Mouse (Mus musculus) hindbrain, embryonic 14.5 days (tissue): Measurements from ENCODE around the gene Optc. TPM values are rescaled to one million over a fixed set of nuclear protein-coding genes. Genes with fewer than 3 reads are reported as not detected.
A peak's percentile ranks its signal among the peaks of the same experiment; 100 is the strongest.

ENCODE experiments used
- ATAC-seq: fragments of 200-750 bp; cut with Nextera tagmentation; 2 replicates; pipeline ENCODE4 v1.8.0; 2017; ENCODE audit warnings: moderate number of reproducible peaks, mild to moderate bottlenecking, moderate TSS enrichment, moderate library complexity; ENCODE audit not compliant: low FRiP score
- DNase-seq: peaks from one replicate; pipeline ENCODE4 v3.0.0-alpha.2; 2015; ENCODE audit warnings: low spot score
- H3K27ac ChIP-seq: fragments of 300-500 bp; sonication (generic); 2 replicates; pipeline ENCODE4 v1.5.1; 2014; ENCODE audit warnings: mild to moderate bottlenecking, moderate library complexity
- H3K27me3 ChIP-seq: fragments of 300-500 bp; sonication (generic); 2 replicates; pipeline ENCODE4 v1.6.1; 2014; ENCODE audit warnings: mild to moderate bottlenecking, low read length, mixed read lengths; ENCODE audit not compliant: control insufficient read depth, insufficient read depth
- H3K36me3 ChIP-seq: fragments of 300-500 bp; sonication (generic); replicated peaks from 2 replicates; pipeline ENCODE4 v1.6.1; 2014; ENCODE audit not compliant: control insufficient read depth, insufficient read depth
- H3K4me1 ChIP-seq: fragments of 300-500 bp; sonication (generic); replicated peaks from 2 replicates; pipeline ENCODE4 v1.6.1; 2014; ENCODE audit warnings: antibody characterized with exemption, low read length, mixed read lengths; ENCODE audit not compliant: control insufficient read depth, insufficient read depth
- H3K4me2 ChIP-seq: fragments of 300-500 bp; sonication (generic); replicated peaks from 2 replicates; pipeline ENCODE4 v1.6.1; 2014; ENCODE audit warnings: mild to moderate bottlenecking, moderate library complexity
- H3K4me3 ChIP-seq: fragments of 300-500 bp; sonication (generic); replicated peaks from 2 replicates; pipeline ENCODE4 v1.5.1; 2014; ENCODE audit warnings: mild to moderate bottlenecking, low read length
- H3K9ac ChIP-seq: fragments of 300-500 bp; sonication (generic); 2 replicates; pipeline ENCODE4 v1.6.1; 2014
- H3K9me3 ChIP-seq: fragments of 300-500 bp; sonication (generic); 2 replicates; pipeline ENCODE4 v1.6.1; 2016; ENCODE audit warnings: low read length; ENCODE audit not compliant: control insufficient read depth
- WGBS: fragments of 180-500 bp; shearing (Covaris S2); extraction: QIAGEN DNeasy Blood & Tissue Kit; methylation state at CpG from one replicate; pipeline ENCODE4 v1.1.7; 2014; 5-methylcytosine and 5-hydroxymethylcytosine counted together
- polyA plus RNA-seq: library from polyadenylated mRNA; unstranded; fragments of >200 nt; fragmentation: Nextera tagmentation; extraction: Ambion mirVana; gene quantifications from 2 replicates; pipeline ENCODE4 v1.2.1, GENCODE M21; 2014

The Optc gene
- polyA plus RNA-seq, 1 experiment from 2014 or later: 3.2 TPM

DNA sequence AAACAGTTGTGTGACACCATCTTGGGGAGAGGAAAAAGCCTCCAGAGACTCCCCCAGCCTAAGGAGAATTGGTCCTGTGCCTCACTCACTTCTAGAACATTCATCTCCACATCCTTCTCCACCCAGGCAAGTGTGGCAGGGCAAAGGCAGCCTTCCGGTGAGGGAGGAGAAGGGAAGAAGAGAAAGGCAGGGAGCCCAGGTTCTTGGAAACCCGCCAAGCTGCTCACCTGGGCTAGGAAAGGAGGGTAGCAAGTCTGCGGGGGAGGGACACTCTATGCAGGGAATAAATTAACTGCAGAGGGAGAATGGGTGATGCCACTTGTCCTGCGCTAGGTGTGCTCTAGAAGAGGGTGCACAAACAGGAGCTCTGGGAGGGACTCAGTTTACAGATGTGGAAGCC lies 3.2 kb upstream of the Optc start:
- ATAC-seq (no peak), DNase-seq (no peak)
- 0 out of 2 replicates have a peak, but pooled peaks cover 3% of the 10 kb centered on the region for H3K27me3 ChIP-seq
- 74% methylated on average over 4 of the region's 4 CpGs for WGBS
- H3K9me3 ChIP-seq: no peaks in the 10 kb centered on the region
- H3K4me2 ChIP-seq: no peak overlapping the region
- H3K4me1 ChIP-seq: peaks cover 27% of the 10 kb centered on the region
- no peak overlapping the region for H3K27ac ChIP-seq
- no peak overlapping the region for H3K4me3 ChIP-seq
- no peaks in the 10 kb centered on the region for H3K36me3 ChIP-seq
- H3K9ac ChIP-seq: no peak overlapping the region

DNA sequence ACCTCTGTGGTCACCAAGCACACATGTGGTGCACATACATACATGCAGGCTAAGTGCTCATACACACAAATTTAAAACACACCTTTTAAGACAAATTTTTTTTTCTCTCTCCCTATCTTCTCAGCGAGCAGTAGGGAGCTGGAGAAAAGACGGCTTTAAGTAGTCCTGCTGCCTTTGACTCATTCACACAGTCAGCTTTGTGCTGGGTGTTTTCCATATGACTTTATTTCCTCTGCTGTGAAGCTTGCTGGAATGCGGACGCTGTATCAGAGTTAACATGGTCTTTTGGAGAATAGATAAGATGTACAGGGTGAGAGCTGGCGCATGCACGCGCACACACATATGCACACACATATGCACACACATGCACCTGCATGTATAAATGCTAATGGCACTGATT lies 2.3 kb upstream of the Optc start:
- no peak overlapping the region for H3K4me3 ChIP-seq
- no peak for ATAC-seq
- DNase-seq: no peak
- H3K9ac ChIP-seq: no peak overlapping the region
- H3K4me1 ChIP-seq: peaks cover 27% of the 10 kb centered on the region
- no peaks in the 10 kb centered on the region for H3K36me3 ChIP-seq
- WGBS: 92% methylated on average over 7 of the region's 7 CpGs
- no peaks in the 10 kb centered on the region for H3K9me3 ChIP-seq
- H3K27me3 ChIP-seq: 0 out of 2 replicates have a peak, but pooled peaks cover 3% of the 10 kb centered on the region
- no peak overlapping the region for H3K4me2 ChIP-seq
- no peak overlapping the region for H3K27ac ChIP-seq

DNA sequence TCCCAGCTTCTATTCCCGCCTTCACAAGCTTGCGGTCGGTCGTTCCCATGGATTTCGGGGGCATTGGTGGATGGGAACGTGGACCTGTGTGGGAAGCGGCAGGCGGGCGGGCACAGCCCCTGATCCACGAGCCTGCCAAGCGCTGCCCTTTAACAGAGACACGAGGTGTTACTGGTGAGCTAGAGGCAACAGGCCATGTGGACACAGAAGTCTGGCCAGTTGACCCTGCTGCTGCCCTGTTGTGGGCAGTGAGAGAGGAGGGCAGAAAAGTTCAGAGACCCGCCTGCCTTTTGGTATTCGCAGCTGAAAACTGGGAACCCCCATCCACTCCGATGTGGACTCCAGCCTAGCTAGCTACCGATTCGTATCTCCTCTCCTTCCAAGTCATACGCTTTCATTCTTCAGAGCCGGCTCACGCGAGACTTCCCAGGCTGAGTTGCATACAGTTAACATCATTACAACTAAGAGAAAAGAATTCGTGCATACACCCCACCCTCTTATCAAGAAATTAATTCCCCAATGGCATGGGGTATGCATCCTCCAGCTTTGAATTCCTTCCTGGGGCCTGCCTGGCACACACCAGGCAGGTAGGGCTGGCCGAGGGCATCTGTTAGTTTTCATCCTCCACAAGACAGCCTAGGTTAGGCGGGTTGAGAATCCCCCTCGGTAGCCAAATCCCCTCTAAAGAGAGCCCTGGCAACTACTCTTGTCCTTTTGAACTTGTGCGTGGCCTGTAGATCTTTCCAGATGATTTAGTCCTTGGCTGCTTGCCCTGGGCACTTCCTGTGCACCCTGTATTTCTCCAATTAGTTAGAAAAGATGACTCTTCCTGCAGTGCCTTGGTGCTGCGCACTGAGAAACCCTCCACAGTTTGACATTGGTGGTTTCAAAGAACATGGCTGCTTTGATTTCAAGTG lies 1.1 kb upstream of the Optc start:
- Histone ChIP-seq H3K9ac (peak overlapping the region; percentile 68), H3K36me3 (no peaks in the 10 kb centered on the region), H3K4me3 (peak overlapping the region; percentile 38), H3K4me2 (peak overlapping the region; percentile 89), H3K4me1 (peaks cover 27% of the 10 kb centered on the region), H3K9me3 (no peaks in the 10 kb centered on the region), H3K27ac (peak overlapping the region; percentile 83), H3K27me3 (0 out of 2 replicates have a peak, but pooled peaks cover 3% of the 10 kb centered on the region)
- 12% methylated on average over 27 of the region's 27 CpGs for WGBS
- ATAC-seq (peak; percentile 13), DNase-seq (peak; percentile 62)

DNA sequence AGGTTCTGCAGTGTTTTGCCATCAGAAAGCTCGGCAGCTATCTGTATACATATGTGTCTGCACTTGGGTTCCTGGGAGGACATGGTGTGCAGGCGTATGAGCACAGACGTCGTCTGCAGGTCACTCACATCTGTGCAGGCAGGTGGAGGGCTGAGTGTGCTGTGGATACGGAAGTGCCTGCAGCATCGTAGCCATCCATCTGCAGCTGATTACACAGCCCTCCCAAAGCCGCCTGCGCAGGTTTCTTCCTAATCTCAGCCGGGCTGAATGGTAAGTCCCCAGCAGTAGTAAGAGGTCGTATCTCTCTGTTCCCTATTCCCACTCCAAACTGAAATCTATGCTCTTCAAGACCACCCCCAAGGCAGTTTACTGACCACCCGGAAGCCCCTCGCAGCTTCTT lies 1.4 kb downstream of the Optc start:
- 0 out of 2 replicates have a peak overlapping the region, but pooled peaks have one; percentile 0 for H3K9ac ChIP-seq
- no peak overlapping the region; the same call in 1 of the 2 replicates for H3K27ac ChIP-seq

DNA sequence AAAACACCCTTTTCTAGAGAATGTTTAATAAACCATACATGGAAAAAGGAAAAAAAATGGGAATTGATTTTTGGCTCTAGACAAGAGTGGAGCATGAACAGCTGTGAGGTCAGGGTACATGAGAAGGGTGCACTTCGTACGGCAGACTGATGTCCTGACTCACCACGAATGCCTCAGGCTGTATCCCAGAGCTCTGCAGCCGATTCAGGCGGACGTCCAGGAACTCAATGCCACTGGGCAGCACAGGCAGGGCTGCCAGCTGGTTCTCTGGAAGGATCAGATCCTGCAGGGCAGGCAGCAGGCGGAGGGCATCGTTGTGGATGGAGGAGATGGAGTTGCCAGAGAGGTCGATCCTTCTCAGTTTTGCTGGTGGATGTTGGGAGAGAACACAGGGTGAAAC lies 7.0 kb downstream of the Optc start:
- Histone ChIP-seq H3K4me1 (0 out of 2 replicates have a peak, but pooled peaks cover 3% of the 10 kb centered on the region), H3K4me2 (no peak overlapping the region)
- DNase-seq: no peak

More for the DNA sequence above, 1.4 kb downstream of the Optc start:
- Histone ChIP-seq H3K4me2 (0 out of 2 replicates have a peak overlapping the region, but pooled peaks have one; percentile 15), H3K36me3 (no peaks in the 10 kb centered on the region), H3K9me3 (no peaks in the 10 kb centered on the region), H3K4me3 (no peak overlapping the region), H3K27me3 (peaks cover 3% of the 10 kb centered on the region; the same call in 1 of the 2 replicates), H3K4me1 (peaks cover 30% of the 10 kb centered on the region)
- WGBS: 49% methylated on average over 12 of the region's 12 CpGs
- ATAC-seq (no peak), DNase-seq (no peak)

DNA sequence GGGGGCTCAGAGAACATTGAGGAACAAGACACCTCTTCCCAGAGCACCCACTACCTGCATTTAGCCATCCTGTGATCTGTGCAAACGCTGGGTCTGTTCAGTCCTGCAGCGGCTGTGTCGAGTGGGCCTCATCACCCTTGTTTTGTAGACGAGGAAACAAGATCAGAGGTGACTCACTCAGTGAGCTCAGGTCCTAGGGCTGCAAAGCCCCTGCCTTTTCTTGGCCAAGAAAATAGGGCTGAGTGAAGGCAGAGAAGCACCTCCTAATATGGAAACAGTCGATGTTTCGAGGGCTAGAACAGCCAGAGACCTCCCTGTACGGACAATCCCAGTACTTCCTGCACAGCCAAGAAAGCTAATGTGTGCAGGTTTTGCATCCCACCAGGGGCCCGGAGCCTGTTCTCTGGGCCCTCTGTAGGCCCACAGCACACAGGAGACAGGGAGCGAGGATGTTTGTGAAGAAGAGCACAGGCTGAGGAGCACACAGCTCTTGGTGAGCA lies 8.7 kb downstream of the Optc start:
- no peak overlapping the region for H3K4me3 ChIP-seq
- DNase-seq (no peak), ATAC-seq (no peak)
- no peak overlapping the region for H3K9ac ChIP-seq
- no peaks in the 10 kb centered on the region; the same call in 1 of the 2 replicates for H3K27me3 ChIP-seq
- 0 out of 2 replicates have a peak, but pooled peaks cover 3% of the 10 kb centered on the region for H3K4me1 ChIP-seq
- no peaks in the 10 kb centered on the region for H3K36me3 ChIP-seq
- no peaks in the 10 kb centered on the region for H3K9me3 ChIP-seq
- H3K4me2 ChIP-seq: no peak overlapping the region
- 84% methylated on average over 9 of the region's 9 CpGs for WGBS
- H3K27ac ChIP-seq: no peak overlapping the region

More for the DNA sequence above, 7.0 kb downstream of the Optc start:
- no peak overlapping the region for H3K27ac ChIP-seq
- H3K4me3 ChIP-seq: no peak overlapping the region
- no peaks in the 10 kb centered on the region for H3K9me3 ChIP-seq
- H3K9ac ChIP-seq: no peak overlapping the region
- no peak for ATAC-seq
- H3K27me3 ChIP-seq: no peaks in the 10 kb centered on the region; the same call in 1 of the 2 replicates
- H3K36me3 ChIP-seq: no peaks in the 10 kb centered on the region
- 76% methylated on average over 9 of the region's 9 CpGs for WGBS

DNA sequence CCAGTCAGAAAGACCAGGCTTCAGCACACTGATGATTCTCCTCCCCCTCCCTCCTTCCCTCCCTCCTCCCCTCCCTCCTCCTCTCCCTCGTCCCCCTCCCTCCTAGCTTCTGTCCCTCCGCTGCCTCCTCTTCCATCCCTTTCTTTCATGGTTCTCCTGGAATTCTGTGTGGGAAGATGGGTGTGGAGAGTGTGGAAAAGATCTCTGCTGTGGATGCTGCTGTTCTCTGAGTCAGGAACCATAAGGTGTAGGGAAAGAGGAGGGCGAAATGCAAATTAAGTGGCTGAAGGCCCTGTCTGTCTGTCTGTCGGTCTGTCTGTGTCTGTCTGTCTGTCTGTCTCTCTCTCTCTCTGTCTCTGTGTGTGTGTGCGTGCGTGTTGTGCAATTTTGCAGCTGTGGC lies 10.5 kb downstream of the Optc start:
- no peak overlapping the region for H3K27ac ChIP-seq
- no peak overlapping the region for H3K9ac ChIP-seq
- DNase-seq (no peak), ATAC-seq (no peak)
- no peaks in the 10 kb centered on the region; the same call in 1 of the 2 replicates for H3K27me3 ChIP-seq
- no peak overlapping the region for H3K4me2 ChIP-seq
- no peaks in the 10 kb centered on the region for H3K4me1 ChIP-seq
- no peaks in the 10 kb centered on the region for H3K9me3 ChIP-seq
- no peaks in the 10 kb centered on the region for H3K36me3 ChIP-seq
- WGBS: 71% methylated on average over 6 of the region's 6 CpGs
- no peak overlapping the region for H3K4me3 ChIP-seq

DNA sequence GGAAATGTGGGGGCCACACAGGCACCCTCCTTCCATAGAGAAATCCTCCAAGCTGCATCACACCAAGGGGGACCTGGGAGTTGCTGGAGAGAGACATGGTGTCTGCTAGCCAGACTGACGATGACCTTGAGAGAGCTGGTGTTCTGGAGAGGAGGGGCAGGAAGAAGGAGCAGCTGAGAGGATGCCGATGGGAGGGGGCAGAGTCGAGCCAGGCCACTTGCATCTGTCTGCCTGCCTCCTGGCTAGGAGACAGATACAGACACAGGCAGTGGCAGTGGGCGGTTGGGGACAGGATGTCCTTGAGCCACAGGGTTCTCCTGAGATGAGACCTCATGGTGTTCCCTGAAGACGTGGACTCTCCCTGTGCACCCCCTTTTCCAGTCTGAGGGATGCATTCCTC lies 16.3 kb downstream of the Optc start:
- DNase-seq: no peak
- Histone ChIP-seq H3K4me2 (no peak overlapping the region), H3K27ac (no peak overlapping the region), H3K4me3 (no peak overlapping the region), H3K36me3 (no peaks in the 10 kb centered on the region), H3K4me1 (peaks cover 44% of the 10 kb centered on the region), H3K9ac (no peak overlapping the region), H3K27me3 (no peaks in the 10 kb centered on the region), H3K9me3 (no peaks in the 10 kb centered on the region)
- 23% methylated on average over 5 of the region's 5 CpGs for WGBS
- no peak; the same call in 1 of the 2 replicates for ATAC-seq

DNA sequence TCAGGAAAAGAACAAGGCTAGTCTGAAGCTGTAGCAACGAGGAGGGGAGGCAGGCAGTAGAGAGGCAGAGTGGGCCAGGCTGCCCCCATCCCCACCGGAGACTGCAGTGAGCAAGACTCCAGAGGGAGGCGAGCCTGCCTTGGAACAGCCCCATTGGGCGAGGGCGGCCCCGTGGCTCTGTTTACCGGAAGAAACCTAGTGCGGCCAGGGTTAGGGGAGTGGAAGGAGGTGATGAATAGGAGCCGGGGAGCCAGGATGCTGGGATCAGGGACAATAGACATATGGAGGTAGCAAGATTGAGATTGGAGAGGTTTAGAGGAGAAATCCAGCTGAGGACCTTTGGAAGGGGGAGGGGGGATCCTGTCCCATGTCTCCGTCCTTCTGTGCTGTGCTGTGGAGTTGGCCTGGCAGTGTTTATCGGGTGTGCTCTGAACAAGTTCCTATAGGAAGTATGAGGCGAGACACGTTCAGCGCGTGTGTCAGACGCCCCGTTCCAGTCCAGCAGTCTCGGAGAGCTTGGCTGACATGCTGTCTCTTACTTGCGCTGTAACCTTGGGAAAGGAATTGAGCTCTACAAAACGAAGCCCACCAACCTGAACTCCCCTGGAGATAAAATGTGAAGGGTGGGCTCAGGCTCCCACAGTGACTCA lies 17.7 kb downstream of the Optc start:
- Histone ChIP-seq H3K9me3 (no peaks in the 10 kb centered on the region), H3K4me1 (peaks cover 51% of the 10 kb centered on the region), H3K27ac (no peak overlapping the region), H3K4me3 (no peak overlapping the region), H3K27me3 (no peaks in the 10 kb centered on the region), H3K4me2 (peak overlapping the region; percentile 36), H3K9ac (0 out of 2 replicates have a peak overlapping the region, but pooled peaks have one; percentile 14), H3K36me3 (no peaks in the 10 kb centered on the region)
- no peak for DNase-seq
- no peak for ATAC-seq
- 11% methylated on average over 20 of the region's 20 CpGs for WGBS
